In the genomic region with DNA sequence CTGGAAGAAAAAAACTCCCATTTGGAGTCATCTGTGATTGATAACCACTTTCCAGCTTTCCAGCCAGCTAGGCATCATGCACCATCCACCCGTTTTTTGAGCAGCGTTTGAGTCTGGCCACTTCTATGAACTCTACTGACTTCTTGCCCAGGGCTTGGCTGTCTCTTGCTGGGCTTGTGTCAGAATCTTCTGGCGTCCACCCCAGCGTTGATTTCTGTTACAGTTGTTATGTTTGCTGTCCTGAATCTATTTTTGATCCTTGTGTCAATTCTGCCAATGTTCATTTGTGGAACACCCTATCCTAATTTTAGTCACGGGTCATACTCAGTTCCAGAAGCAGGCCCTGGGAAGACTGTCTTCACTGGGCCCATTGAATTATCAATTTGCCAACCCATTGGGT, we compare ENCODE assay signal across 14 mouse cellular contexts. TPM values are rescaled to one million over a fixed set of nuclear protein-coding genes. Genes with fewer than 3 reads are reported as not detected.
A peak's percentile ranks its signal among the peaks of the same experiment; 100 is the strongest.
DNase-seq lines count a peak whose midpoint lies in the region; ATAC-seq and TF ChIP-seq lines count a peak whose summit lies in the region.
"Had no signal": no experiment of that assay in that cellular context is flagged by ENCODE, and none has a peak within 500 bp of the region (broad histone marks: within the 10 kb centered on the region; RNA-seq: fewer than 3 reads in every experiment).

No protein-coding gene starts in this region.

- H3K4me3 ChIP-seq in heart, embryonic 10.5 days = no peak overlapping the region
- no peak overlapping the region for H3K4me3 ChIP-seq in layer of hippocampus, adult 2 months
- H3K4me3 ChIP-seq: erythroblast, embryonic 14.5 days; heart, embryonic 15.5 days; limb, embryonic 15.5 days; lung, embryonic 15.5 days; midbrain, embryonic 13.5 days had no signal

- H3K27me3 ChIP-seq in heart, embryonic 10.5 days (ENCODE audit: insufficient read depth, poor library complexity, severe bottlenecking) = no peaks in the 10 kb centered on the region
- H3K27me3 ChIP-seq: heart, embryonic 15.5 days; limb, embryonic 15.5 days; lung, embryonic 15.5 days; midbrain, embryonic 13.5 days had no signal

- DNase-seq in heart, adult 18-20 months = peak; percentile 86 to 89
- no peak for DNase-seq in heart, embryonic 10.5 days (ENCODE audit: low spot score)
- peak; percentile 83 to 90 for DNase-seq in gastrocnemius, adult 8-10 months (ENCODE audit: low spot score in 2 of 2)
- peak; percentile 59 to 68 for DNase-seq in gastrocnemius, postnatal 4 days (ENCODE audit: low spot score in 2 of 2)
- peak; percentile 51 for DNase-seq in lung, postnatal 14 days
- DNase-seq in layer of hippocampus, adult 2 months (ENCODE audit: low spot score in 2 of 2) = no peak
- DNase-seq: thymus, postnatal 14 days had no signal

- H3K27ac ChIP-seq in heart, embryonic 10.5 days = no peak overlapping the region
- H3K27ac ChIP-seq in layer of hippocampus, adult 2 months = no peak overlapping the region
- H3K27ac ChIP-seq: heart, embryonic 15.5 days; hindbrain, postnatal 0 days; limb, embryonic 15.5 days; lung, embryonic 15.5 days; midbrain, embryonic 13.5 days had no signal

- H3K36me3 ChIP-seq in heart, embryonic 10.5 days = no peaks in the 10 kb centered on the region
- H3K36me3 ChIP-seq: heart, embryonic 15.5 days; limb, embryonic 15.5 days; lung, embryonic 15.5 days; midbrain, embryonic 13.5 days had no signal

- no peak for ATAC-seq in megakaryocyte, adult 5-6 weeks (ENCODE audit: poor library complexity, severe bottlenecking)
- ATAC-seq: hindbrain, postnatal 0 days; midbrain, embryonic 13.5 days had no signal

- WGBS in heart, embryonic 10.5 days = 82% methylated on average over 5 of the region's 5 CpGs

- no peak for TF ChIP-seq CTCF in layer of hippocampus, adult 2 months (conservative IDR thresholded peaks at IDR 0.05)

- H3K4me1 ChIP-seq in heart, embryonic 10.5 days = peaks cover 5% of the 10 kb centered on the region; the same call in 1 of the 2 replicates
- H3K4me1 ChIP-seq: lung, embryonic 15.5 days; midbrain, embryonic 13.5 days had no signal

- H3K9me3 ChIP-seq in heart, embryonic 10.5 days = no peaks in the 10 kb centered on the region
- H3K9me3 ChIP-seq: heart, embryonic 15.5 days; limb, embryonic 15.5 days; lung, embryonic 15.5 days; midbrain, embryonic 13.5 days had no signal

RNA-seq across cellular contexts. Expression of gene Atg4c, which starts 12.8 kb away (rescaled TPM):
- total RNA-seq in heart, adult 18-20 months (2021) = 1 to 10 TPM; 5.7 to 6.3 TPM
- 10.9 and 11.7 TPM in 2 replicates for polyA plus RNA-seq in heart, embryonic 10.5 days (2016; fragmentation: Nextera tagmentation; extraction: Ambion mirVana)
- total RNA-seq in gastrocnemius, adult 8-10 months (2022) = 10 to 100 TPM in 1 of 4 experiments, 1 to 10 TPM in 3; 5.9 to 10.6 (median 7.2) TPM
- 10 to 100 TPM in 1 of 2 experiments, 1 to 10 TPM in 1; 7.8 to 11.6 TPM for total RNA-seq in gastrocnemius, postnatal 4 days (2021)
- 42.2 and 54.4 TPM in 2 replicates for total RNA-seq in megakaryocyte, adult 5-6 weeks (2015)
- total RNA-seq in megakaryocyte, adult 5-6 weeks (2017) = 16.2 and 20.2 TPM in 2 replicates
- total RNA-seq in layer of hippocampus, adult 2 months (2021) = 10 to 100 TPM; 37.7 to 39.7 TPM

Comparison
In these comparisons a context has a peak if more than half of its experiments do, and no peak if none do; other contexts are left out.
1. DNase-seq: peak in heart, adult 18-20 months (2 of 2), gastrocnemius, adult 8-10 months (2 of 2), gastrocnemius, postnatal 4 days (2 of 2) and lung, postnatal 14 days (single experiment); none in heart, embryonic 10.5 days (single experiment) and layer of hippocampus, adult 2 months (0 of 2).